Mouse (Mus musculus) megakaryocyte, embryonic 14.5 days (primary cell): Measurements from ENCODE around the gene Srsf7. TPM values are rescaled to one million over a fixed set of nuclear protein-coding genes. Genes with fewer than 3 reads are reported as not detected.
A peak's percentile ranks its signal among the peaks of the same experiment; 100 is the strongest.

Source experiments
- H3K27me3 ChIP-seq: replicated peaks from 2 replicates; pipeline ENCODE3; 2012; ENCODE audit warnings: inconsistent platforms
- H3K36me3 ChIP-seq: replicated peaks from 2 replicates; pipeline ENCODE3; 2012; ENCODE audit warnings: low read length, inconsistent platforms, mixed read lengths
- H3K4me1 ChIP-seq: 2 replicates; pipeline ENCODE4 v1.6.1; 2012; ENCODE audit warnings: inconsistent platforms
- H3K4me3 ChIP-seq: replicated peaks from 2 replicates; pipeline ENCODE3; 2012; ENCODE audit warnings: moderate library complexity, mild to moderate bottlenecking, inconsistent platforms
- H3K9me3 ChIP-seq: 2 replicates; pipeline ENCODE4 v1.6.1; 2012; ENCODE audit warnings: inconsistent platforms
- FLI1 ChIP-seq: IDR thresholded peaks from 2 replicates; pipeline ENCODE4 v1.6.1; 2012; ENCODE audit warnings: low read length, inconsistent platforms, mixed read lengths
- GATA1 ChIP-seq: IDR thresholded peaks from 3 replicates; pipeline ENCODE4 v1.6.1; 2012; ENCODE audit warnings: mixed read lengths, low read length, inconsistent platforms, borderline replicate concordance
- polyA plus RNA-seq: library from polyadenylated mRNA; stranded (reverse); fragments of >175 nt; gene quantifications from 2 replicates; pipeline ENCODE4 v1.2.3, GENCODE M21; 2012; ENCODE audit warnings: low replicate concordance; ENCODE audit not compliant: insufficient read depth

Srsf7 gene
- 7.3 and 57.6 TPM in 2 replicates for polyA plus RNA-seq

- Histone ChIP-seq H3K9me3 (no peaks in the 10 kb centered on the region), H3K36me3 (peaks cover 34% of the 10 kb centered on the region), H3K4me3 (peak within 1 kb of the TSS; percentile 99), H3K27me3 (no peaks in the 10 kb centered on the region), H3K4me1 (peaks cover 15% of the 10 kb centered on the region)
- TF ChIP-seq FLI1 (peak; percentile 39; the same call in 1 of the 2 replicates), GATA1 (no peak)
Observed at GRCm38 (mm10) chr17:80206671-80207581, at the start of gene Srsf7, which contains the start of gene Ttc39d. Gene Srsf7 (minus strand): TSS chr17:80207307. Gene Ttc39d (plus strand): TSS chr17:80207460.

GRCm38 (mm10) chr17:80255208-80255607 is 48.1 kb upstream of the Srsf7 start:
- TF ChIP-seq GATA1 (no peak), FLI1 (no peak)
- Histone ChIP-seq H3K27me3 (no peaks in the 10 kb centered on the region), H3K9me3 (peaks cover 17% of the 10 kb centered on the region), H3K36me3 (peaks cover 100% of the 10 kb centered on the region), H3K4me3 (no peak overlapping the region), H3K4me1 (peaks cover 13% of the 10 kb centered on the region)

- Histone ChIP-seq H3K27me3 (no peaks in the 10 kb centered on the region), H3K4me3 (no peak overlapping the region), H3K9me3 (peaks cover 17% of the 10 kb centered on the region), H3K4me1 (peaks cover 11% of the 10 kb centered on the region), H3K36me3 (peaks cover 100% of the 10 kb centered on the region)
- no peak for TF ChIP-seq FLI1
- TF ChIP-seq GATA1, result no peak
Observed at GRCm38 (mm10) chr17:80254421-80254820, 47.3 kb upstream of the Srsf7 start.

- peaks cover 11% of the 10 kb centered on the region for H3K4me1 ChIP-seq
- no peak overlapping the region for H3K4me3 ChIP-seq
- H3K27me3 ChIP-seq, result no peaks in the 10 kb centered on the region
- H3K36me3 ChIP-seq, result peaks cover 98% of the 10 kb centered on the region
- TF ChIP-seq GATA1 (no peak), FLI1 (no peak)
- H3K9me3 ChIP-seq, result peaks cover 17% of the 10 kb centered on the region
Observed at GRCm38 (mm10) chr17:80252757-80253525, 45.8 kb upstream of the Srsf7 start.

- TF ChIP-seq GATA1 (no peak), FLI1 (no peak)
- Histone ChIP-seq H3K27me3 (no peaks in the 10 kb centered on the region), H3K36me3 (peaks cover 93% of the 10 kb centered on the region), H3K4me3 (no peak overlapping the region), H3K9me3 (no peaks in the 10 kb centered on the region), H3K4me1 (no peaks in the 10 kb centered on the region)
Observed at GRCm38 (mm10) chr17:80243116-80243515, 36.0 kb upstream of the Srsf7 start.

- TF ChIP-seq FLI1 (no peak), GATA1 (no peak)
- H3K36me3 ChIP-seq, result peaks cover 83% of the 10 kb centered on the region
Observed at GRCm38 (mm10) chr17:80241594-80241993, 34.5 kb upstream of the Srsf7 start.

GRCm38 (mm10) chr17:80237475-80237874 is 30.4 kb upstream of the Srsf7 start:
- Histone ChIP-seq H3K27me3 (no peaks in the 10 kb centered on the region), H3K4me1 (no peaks in the 10 kb centered on the region), H3K9me3 (no peaks in the 10 kb centered on the region), H3K36me3 (peaks cover 42% of the 10 kb centered on the region), H3K4me3 (no peak overlapping the region)
- TF ChIP-seq GATA1 (no peak), FLI1 (no peak)

More at GRCm38 (mm10) chr17:80241594-80241993, 34.5 kb upstream of the Srsf7 start:
- Histone ChIP-seq H3K4me1 (no peaks in the 10 kb centered on the region), H3K9me3 (no peaks in the 10 kb centered on the region), H3K4me3 (no peak overlapping the region), H3K27me3 (no peaks in the 10 kb centered on the region)

GRCm38 (mm10) chr17:80236805-80237204 is 29.7 kb upstream of the Srsf7 start:
- Histone ChIP-seq H3K4me1 (no peaks in the 10 kb centered on the region), H3K27me3 (no peaks in the 10 kb centered on the region), H3K36me3 (peaks cover 35% of the 10 kb centered on the region), H3K9me3 (no peaks in the 10 kb centered on the region), H3K4me3 (no peak overlapping the region)
- TF ChIP-seq GATA1, result no peak
- TF ChIP-seq FLI1, result no peak

- TF ChIP-seq GATA1, result no peak
- TF ChIP-seq FLI1, result no peak
- Histone ChIP-seq H3K4me1 (no peaks in the 10 kb centered on the region), H3K9me3 (no peaks in the 10 kb centered on the region), H3K36me3 (peaks cover 26% of the 10 kb centered on the region), H3K27me3 (no peaks in the 10 kb centered on the region), H3K4me3 (no peak overlapping the region)
Observed at GRCm38 (mm10) chr17:80235477-80235876, 28.4 kb upstream of the Srsf7 start.

GRCm38 (mm10) chr17:80234376-80234775 is 27.3 kb upstream of the Srsf7 start:
- no peaks in the 10 kb centered on the region; the same call in 1 of the 2 replicates for H3K4me1 ChIP-seq
- no peaks in the 10 kb centered on the region for H3K9me3 ChIP-seq
- H3K4me3 ChIP-seq, result no peak overlapping the region
- TF ChIP-seq FLI1 (no peak), GATA1 (no peak)
- H3K27me3 ChIP-seq, result no peaks in the 10 kb centered on the region
- peaks cover 18% of the 10 kb centered on the region for H3K36me3 ChIP-seq
